Mouse (Mus musculus): ENCODE results near the gene Plac1. TPM values are rescaled to one million over a fixed set of nuclear protein-coding genes. Genes with fewer than 3 reads are reported as not detected.
A peak's percentile ranks its signal among the peaks of the same experiment; 100 is the strongest.

Gene Plac1
- polyA plus RNA-seq, 1 experiment = 0.18 TPM

- no peak for DNase-seq (ENCODE audit: low read depth)
Observed at GRCm38 (mm10) chrX:53197681-53198080, 42.2 kb downstream of the Plac1 start.

- no peak for DNase-seq (ENCODE audit: low read depth)
Observed at GRCm38 (mm10) chrX:53196392-53196791, 43.5 kb downstream of the Plac1 start.

- DNase-seq (ENCODE audit: low read depth) = no peak
Observed at GRCm38 (mm10) chrX:53188692-53189091, 51.2 kb downstream of the Plac1 start.

DNA sequence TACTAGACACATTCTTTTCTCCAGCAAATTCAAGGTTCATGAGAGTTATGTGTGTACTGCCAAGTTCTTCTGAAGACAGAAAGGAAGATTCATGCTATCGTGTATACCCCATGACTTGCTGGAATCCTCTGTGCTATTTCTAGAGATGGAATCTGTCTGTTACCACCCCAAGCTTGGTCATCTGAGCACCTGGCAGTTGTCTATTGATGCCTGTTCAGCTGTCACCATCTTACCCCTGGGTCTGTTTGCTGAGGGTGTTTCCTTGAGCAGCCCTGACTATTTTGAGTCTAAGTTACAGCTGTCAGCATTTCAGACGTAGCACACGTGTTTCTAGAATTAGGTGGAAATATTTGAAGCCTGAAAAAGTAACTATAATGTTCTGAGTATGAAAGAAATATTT, 60.1 kb downstream of the Plac1 start:
- DNase-seq (ENCODE audit: low read depth) = no peak

GRCm38 (mm10) chrX:53176296-53176695, 63.6 kb downstream of the Plac1 start:
- peak; percentile 37 for DNase-seq (ENCODE audit: low read depth)

DNA sequence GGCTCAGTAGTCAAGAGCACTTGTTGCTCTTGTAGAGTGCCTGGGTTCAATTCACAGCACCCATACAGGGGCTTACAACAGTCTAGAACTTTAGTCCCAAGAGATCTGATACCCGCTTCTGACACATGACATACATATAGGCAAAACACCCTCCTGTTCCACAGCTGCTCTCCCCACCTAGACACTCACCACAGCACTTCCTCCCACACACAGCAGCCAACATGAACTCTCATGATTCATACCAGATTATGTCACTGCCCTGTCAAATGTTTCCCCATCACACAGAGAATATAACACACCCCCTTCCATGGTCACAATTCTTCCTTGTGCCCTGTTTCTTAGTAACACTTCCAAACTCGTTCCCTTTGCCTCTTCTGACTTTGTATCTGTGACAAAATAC, 71.3 kb downstream of the Plac1 start:
- DNase-seq (ENCODE audit: low read depth) = no peak

GRCm38 (mm10) chrX:53166901-53167525, 72.9 kb downstream of the Plac1 start:
- no peak for DNase-seq (ENCODE audit: low read depth)

DNA sequence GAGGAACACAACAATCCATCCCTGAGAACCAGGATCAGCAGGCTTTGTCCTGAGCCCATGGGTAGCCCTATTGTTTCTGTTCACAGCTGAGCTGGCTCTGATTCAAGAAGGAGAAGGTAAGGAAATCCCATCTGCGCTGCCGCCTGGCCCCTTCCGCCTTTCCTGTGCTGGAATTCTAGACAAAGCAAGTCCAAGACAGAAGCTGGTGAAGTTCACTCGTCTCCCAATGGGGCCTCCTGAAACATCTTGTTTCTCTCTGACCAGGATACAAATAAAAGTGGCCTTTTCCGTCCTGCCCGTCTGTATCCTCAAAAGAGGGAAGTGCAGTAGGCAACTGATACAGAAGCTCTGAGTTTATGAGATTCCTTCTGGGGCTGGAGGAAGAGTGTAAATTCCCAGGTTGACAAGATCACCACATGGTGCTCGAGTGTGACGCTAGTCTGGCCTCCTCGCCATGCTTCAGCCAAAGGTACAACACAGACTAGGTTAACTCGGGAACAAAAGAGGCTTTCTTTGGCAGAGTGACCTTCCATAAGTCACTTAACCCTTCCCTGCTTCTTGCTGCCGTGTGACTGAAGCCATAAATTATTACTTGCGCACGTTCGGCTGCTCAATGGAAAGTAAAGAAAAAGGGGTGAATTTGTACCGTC, 73.5 kb downstream of the Plac1 start:
- DNase-seq (ENCODE audit: low read depth) = no peak

DNA sequence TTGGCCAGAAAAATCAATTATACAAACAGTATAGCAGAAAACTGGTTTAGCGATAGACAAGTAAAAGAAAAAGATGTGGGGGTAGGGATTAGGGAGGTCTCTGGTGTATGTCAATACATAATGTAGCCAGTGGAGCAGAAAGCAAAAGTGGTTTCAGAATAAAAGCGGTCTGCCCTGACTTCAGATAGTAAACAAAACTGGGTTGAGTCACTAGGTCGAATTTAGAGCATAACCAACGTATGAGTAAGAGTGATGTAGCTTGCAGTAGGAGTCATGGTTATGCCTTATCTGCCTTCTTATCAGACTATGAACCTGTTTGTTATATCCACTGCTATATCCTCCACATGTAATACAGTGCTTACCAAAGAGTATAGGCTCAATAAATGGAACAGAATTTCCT, 77.3 kb downstream of the Plac1 start:
- DNase-seq (ENCODE audit: low read depth) = no peak

DNA sequence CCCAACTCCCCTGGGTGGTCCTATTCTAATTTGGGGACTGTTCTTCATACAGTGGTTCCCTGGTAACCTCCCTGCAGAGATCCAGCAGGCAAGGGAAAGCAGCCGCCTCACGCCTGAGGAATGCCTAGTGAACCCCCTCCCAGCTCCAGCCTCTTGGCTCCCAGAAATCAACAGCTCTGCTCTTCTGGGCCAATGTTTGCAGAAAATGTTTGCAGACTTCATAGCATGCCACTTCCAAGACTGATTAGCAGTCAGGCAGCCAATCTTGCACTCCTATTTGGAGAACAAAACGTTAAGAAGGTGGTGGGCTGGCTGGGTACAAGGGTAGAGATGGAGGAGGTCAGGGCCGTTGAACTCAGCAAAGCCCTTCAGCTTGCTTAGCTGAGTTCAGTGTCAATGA, 78.3 kb downstream of the Plac1 start:
- no peak for DNase-seq (ENCODE audit: low read depth)

- no peak for DNase-seq (ENCODE audit: low read depth)
Observed at GRCm38 (mm10) chrX:53161115-53161514, 78.8 kb downstream of the Plac1 start.

- DNase-seq (ENCODE audit: low read depth) = no peak
Observed at GRCm38 (mm10) chrX:53148039-53148438, 91.9 kb downstream of the Plac1 start.

DNA sequence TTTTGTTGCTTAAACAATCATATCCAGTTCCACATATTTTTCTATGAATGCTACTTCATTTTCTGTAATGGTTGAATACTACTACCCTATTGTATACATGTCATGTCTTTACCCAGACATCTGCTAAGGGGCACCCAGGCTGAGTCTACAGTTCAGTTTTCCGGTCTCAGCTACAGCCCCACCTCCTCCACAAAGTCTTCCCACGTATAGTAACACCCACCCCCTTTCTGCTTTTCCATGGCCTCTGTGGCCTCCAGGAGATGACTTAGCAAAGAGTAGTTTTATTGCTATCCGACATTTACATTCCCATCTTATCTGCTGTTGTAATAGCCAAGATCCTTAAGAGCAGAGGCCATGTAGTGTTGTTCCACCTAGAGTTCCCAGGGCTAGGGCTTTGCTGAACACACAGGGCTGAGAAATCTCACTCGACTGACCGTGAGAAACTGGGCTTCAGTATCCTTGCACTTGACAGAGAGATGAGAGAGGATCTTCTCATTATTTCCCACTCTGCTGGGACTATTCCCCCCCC, 93.5 kb downstream of the Plac1 start:
- DNase-seq (ENCODE audit: low read depth) = no peak

GRCm38 (mm10) chrX:53139641-53140040, 100.3 kb downstream of the Plac1 start:
- DNase-seq (ENCODE audit: low read depth) = no peak

GRCm38 (mm10) chrX:53137066-53137465, 102.8 kb downstream of the Plac1 start:
- no peak for DNase-seq (ENCODE audit: low read depth)

DNA sequence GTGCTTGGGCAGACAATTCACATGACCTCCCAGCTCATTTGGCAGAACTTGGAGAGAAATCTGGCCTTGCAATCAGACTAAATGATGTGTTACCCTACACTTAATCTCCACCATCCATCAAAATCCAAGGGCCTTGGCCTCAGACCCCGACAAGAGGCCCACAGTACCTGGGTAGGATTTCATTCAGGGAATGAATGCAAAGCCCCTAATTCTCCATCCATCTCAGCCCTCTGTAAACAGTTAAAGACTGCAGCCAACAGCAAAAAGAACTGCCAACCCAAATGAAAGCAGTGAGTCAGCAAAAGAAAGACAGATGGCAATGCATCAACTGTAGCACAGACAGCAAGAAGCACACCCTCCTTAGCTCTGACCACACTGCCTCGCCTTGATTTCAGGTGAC, 110.4 kb downstream of the Plac1 start:
- DNase-seq (ENCODE audit: low read depth) = no peak

DNA sequence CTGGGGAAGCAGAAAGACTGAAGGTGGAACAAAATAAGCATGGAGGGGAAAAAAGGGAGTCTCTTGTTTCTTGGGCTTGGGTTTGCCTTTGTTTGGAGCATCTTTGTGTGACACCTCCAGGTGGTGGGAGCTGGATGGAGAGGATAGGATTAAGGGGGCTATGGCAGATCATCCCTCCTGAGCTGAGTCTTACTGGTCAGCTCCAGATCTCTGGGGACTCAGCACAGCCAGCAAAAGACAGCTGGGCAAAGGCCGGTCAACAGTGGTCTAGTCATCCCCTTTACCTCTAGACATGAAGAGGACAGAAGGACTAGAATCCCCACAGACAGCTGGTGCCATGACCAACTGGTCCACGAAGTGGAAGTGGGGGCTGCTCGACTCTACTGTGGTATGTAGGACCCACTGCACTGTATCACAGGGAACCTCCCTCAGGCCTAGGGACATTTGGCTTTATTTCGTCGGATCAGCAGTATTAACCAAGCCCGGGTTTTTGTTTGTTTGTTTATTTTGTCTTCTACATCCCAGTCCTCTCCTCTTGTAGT, 113.3 kb downstream of the Plac1 start:
- no peak for DNase-seq (ENCODE audit: low read depth)

- DNase-seq (ENCODE audit: low read depth) = no peak
Observed at GRCm38 (mm10) chrX:53125838-53126467, 114.0 kb downstream of the Plac1 start.

- DNase-seq (ENCODE audit: low read depth) = no peak
Observed at GRCm38 (mm10) chrX:53123562-53123961, 116.3 kb downstream of the Plac1 start.

- no peak for DNase-seq (ENCODE audit: low read depth)
Observed at GRCm38 (mm10) chrX:53118631-53119030, 121.3 kb downstream of the Plac1 start.

DNA sequence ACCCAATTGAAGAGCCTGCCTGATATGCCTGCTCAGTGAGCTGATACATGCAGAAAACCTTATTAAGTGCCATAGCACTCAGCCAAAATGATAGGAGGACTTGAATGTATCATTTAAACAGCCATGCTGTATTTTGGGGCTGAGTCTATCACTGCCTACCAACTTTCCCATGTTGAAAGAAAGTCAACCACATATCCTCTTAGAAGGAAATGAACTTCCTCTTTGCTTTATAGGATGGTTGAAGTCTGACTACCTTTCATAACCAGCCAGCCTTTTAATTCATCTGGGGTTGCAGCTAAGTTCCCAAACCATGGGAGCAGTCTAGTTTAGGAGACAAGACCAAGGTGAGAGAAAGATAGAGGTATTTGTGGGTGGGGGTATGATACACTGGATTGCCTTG, 121.9 kb downstream of the Plac1 start:
- DNase-seq (ENCODE audit: low read depth) = no peak

DNA sequence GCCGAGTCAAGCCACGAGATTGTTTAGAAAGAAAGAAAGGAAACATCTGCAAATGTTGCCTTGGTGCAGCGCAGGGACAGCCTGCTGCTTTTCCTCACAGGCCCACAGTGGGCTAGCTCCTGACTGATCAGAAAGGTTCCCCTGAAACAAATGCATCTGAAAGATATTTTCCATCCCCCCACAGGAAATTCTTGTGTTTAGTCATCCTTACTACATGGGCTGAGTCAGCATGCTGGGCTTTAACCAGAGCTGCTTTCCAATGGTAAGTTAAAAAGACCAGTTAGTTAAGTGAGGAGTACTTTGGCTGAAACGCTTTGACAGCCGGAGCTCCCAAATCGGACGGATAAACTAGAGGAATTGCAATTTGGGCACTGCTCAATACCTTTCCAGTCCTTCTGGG, 124.9 kb downstream of the Plac1 start:
- no peak for DNase-seq (ENCODE audit: low read depth)

DNA sequence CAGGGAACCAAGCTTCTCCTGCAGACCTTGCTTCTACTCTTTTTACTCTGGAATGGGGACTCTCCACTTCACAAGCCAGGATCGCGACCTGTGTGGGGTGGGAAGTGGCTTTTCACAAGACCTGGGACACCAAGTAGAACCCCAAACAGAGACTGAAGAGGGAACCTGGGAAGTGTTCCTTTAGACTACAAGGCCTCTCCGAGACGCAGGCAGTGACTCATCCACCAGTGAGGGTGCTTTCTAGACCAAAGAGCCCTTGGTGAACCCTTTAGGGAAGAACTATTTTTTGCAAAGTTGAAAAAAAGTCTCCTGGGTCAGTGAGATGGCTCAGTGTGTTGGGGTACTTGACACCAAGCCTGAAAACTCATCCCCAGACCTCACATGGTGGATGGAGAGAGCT, 129.8 kb downstream of the Plac1 start:
- DNase-seq (ENCODE audit: low read depth) = no peak

All from gonadal fat pad, adult 2 months (tissue).